In the genomic region with DNA sequence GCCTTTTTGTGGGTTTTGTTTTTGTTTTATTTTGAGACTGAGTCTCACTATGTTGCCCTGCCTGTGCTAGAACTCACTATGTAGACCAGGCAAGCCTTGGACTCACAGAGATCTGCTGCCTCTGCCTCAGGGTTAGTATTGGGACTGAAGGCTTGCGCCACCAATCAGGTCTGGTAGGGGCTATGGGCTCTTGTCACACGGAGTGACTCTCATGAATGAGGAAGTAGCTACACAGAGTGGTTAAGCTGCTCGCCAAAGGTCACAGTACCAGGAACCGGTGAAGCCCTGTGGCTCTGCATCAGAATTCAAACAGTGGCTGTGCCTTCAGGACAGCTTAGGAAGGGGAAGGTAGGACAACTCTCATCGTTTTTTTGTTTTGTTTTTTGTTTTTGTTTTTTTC, we compare ENCODE assay signal across 13 mouse cellular contexts. TPM values are rescaled to one million over a fixed set of nuclear protein-coding genes. Genes with fewer than 3 reads are reported as not detected.
DNase-seq lines count a peak whose midpoint lies in the region; ATAC-seq and TF ChIP-seq lines count a peak whose summit lies in the region.
"Had no signal": no experiment of that assay in that cellular context is flagged by ENCODE, and none has a peak within 500 bp of the region (broad histone marks: within the 10 kb centered on the region; RNA-seq: fewer than 3 reads in every experiment).

No protein-coding gene starts in this region.

- peaks cover under 1% of the 10 kb centered on the region; the same call in 1 of the 2 replicates for H3K4me1 ChIP-seq in kidney, adult 2 months (ENCODE audit: control insufficient read depth, insufficient read depth, low read length)
- H3K4me1 ChIP-seq in liver, embryonic 11.5 days (replicated peaks; ENCODE audit: control insufficient read depth, insufficient read depth, low read length), result peaks cover 3% of the 10 kb centered on the region; the same call in 1 of the 2 replicates
- no peaks in the 10 kb centered on the region for H3K4me1 ChIP-seq in midbrain, embryonic 14.5 days (ENCODE audit: control insufficient read depth, insufficient read depth, low read length)

- 0 out of 2 replicates have a peak, but pooled peaks have one; percentile 29 for ATAC-seq in liver, embryonic 11.5 days (replicated peaks; ENCODE audit: low FRiP score)
- no peak for ATAC-seq in midbrain, embryonic 14.5 days (ENCODE audit: low FRiP score, low TSS enrichment)
- ATAC-seq: forebrain, embryonic 13.5 days; hindbrain, postnatal 0 days had no signal

- no peaks in the 10 kb centered on the region for H3K36me3 ChIP-seq in kidney, adult 2 months (ENCODE audit: control insufficient read depth, insufficient read depth, low read length)
- H3K36me3 ChIP-seq in liver, embryonic 11.5 days (ENCODE audit: control insufficient read depth, insufficient read depth, low read length), result no peaks in the 10 kb centered on the region
- H3K36me3 ChIP-seq in midbrain, embryonic 14.5 days (ENCODE audit: control insufficient read depth, insufficient read depth, low read length), result no peaks in the 10 kb centered on the region
- H3K36me3 ChIP-seq: lung, embryonic 15.5 days; neural tube, embryonic 12.5 days had no signal

- no peak overlapping the region for H3K4me2 ChIP-seq in liver, embryonic 11.5 days
- H3K4me2 ChIP-seq in midbrain, embryonic 14.5 days (ENCODE audit: low read length), result no peak overlapping the region
- H3K4me2 ChIP-seq: forebrain, embryonic 13.5 days; lung, embryonic 15.5 days; neural tube, embryonic 12.5 days had no signal

- WGBS in kidney, adult 2 months, result 38% methylated on average over 5 of the region's 5 CpGs
- WGBS in liver, embryonic 11.5 days, result 30% methylated on average over 5 of the region's 5 CpGs
- 67% methylated on average over 5 of the region's 5 CpGs for WGBS in midbrain, embryonic 14.5 days

- no peak overlapping the region for H3K4me3 ChIP-seq in kidney, adult 2 months (ENCODE audit: insufficient read depth, low read depth, low read length)
- H3K4me3 ChIP-seq in liver, embryonic 11.5 days (ENCODE audit: low read depth, low read length), result no peak overlapping the region
- no peak overlapping the region for H3K4me3 ChIP-seq in midbrain, embryonic 14.5 days (replicated peaks; ENCODE audit: low read depth, low read length)
- H3K4me3 ChIP-seq: forebrain, embryonic 13.5 days; heart, adult 2 months; lung, embryonic 15.5 days; neural tube, embryonic 12.5 days had no signal

- no peak for TF ChIP-seq POLR2A in kidney, adult 2 months (IDR thresholded peaks at IDR 0.05; ENCODE audit: low read depth, low read length)

- no peak overlapping the region for H3K9ac ChIP-seq in liver, embryonic 11.5 days (ENCODE audit: low read depth, low read length)
- no peak overlapping the region for H3K9ac ChIP-seq in midbrain, embryonic 14.5 days (replicated peaks; ENCODE audit: low read length)
- H3K9ac ChIP-seq: forebrain, embryonic 13.5 days; lung, embryonic 15.5 days; neural tube, embryonic 12.5 days had no signal

- DNase-seq in kidney, adult 2 months, result peak; percentile 72
- DNase-seq in kidney, postnatal 4 days, result no peak
- DNase-seq in ZHBTc4 (ENCODE audit: low read depth, low spot score), result peak; percentile 41
- DNase-seq in liver, embryonic 11.5 days (ENCODE audit: low spot score), result no peak
- peak; percentile 8 for DNase-seq in naive thymus-derived CD4-positive, alpha-beta T cell, adult 2 months (ENCODE audit: low read depth)
- DNase-seq in gastrocnemius, postnatal 10 days, result no peak
- no peak for DNase-seq in embryo, embryonic 10.5 days (ENCODE audit: low spot score)
- DNase-seq in midbrain, embryonic 14.5 days, result no peak
- DNase-seq: heart, adult 2 months had no signal

- H3K27ac ChIP-seq in kidney, adult 2 months (ENCODE audit: insufficient read depth, low read depth, low read length), result peak overlapping the region; percentile 37
- no peak overlapping the region for H3K27ac ChIP-seq in liver, embryonic 11.5 days (ENCODE audit: low read depth, low read length)
- no peak overlapping the region for H3K27ac ChIP-seq in midbrain, embryonic 14.5 days (replicated peaks; ENCODE audit: low read depth, low read length)
- H3K27ac ChIP-seq: forebrain, embryonic 13.5 days; heart, adult 2 months; hindbrain, postnatal 0 days; lung, embryonic 15.5 days; neural tube, embryonic 12.5 days had no signal

- no peaks in the 10 kb centered on the region for H3K27me3 ChIP-seq in kidney, adult 2 months (replicated peaks; ENCODE audit: control insufficient read depth, insufficient read depth, low read length)
- H3K27me3 ChIP-seq in liver, embryonic 11.5 days (replicated peaks; ENCODE audit: control insufficient read depth, insufficient read depth, low read length), result no peaks in the 10 kb centered on the region
- no peaks in the 10 kb centered on the region for H3K27me3 ChIP-seq in midbrain, embryonic 14.5 days (ENCODE audit: control insufficient read depth, insufficient read depth, low read length)
- H3K27me3 ChIP-seq: forebrain, embryonic 13.5 days; lung, embryonic 15.5 days; neural tube, embryonic 12.5 days had no signal

- TF ChIP-seq CTCF in kidney, adult 2 months (conservative IDR thresholded peaks at IDR 0.05; ENCODE audit: insufficient read depth, insufficient read length, low read depth, low read length), result no peak

- H3K9me3 ChIP-seq in liver, embryonic 11.5 days (ENCODE audit: control insufficient read depth, low read length), result no peaks in the 10 kb centered on the region
- H3K9me3 ChIP-seq in midbrain, embryonic 14.5 days (ENCODE audit: control insufficient read depth, low read length), result no peaks in the 10 kb centered on the region
- H3K9me3 ChIP-seq: forebrain, embryonic 13.5 days; lung, embryonic 15.5 days; neural tube, embryonic 12.5 days had no signal

RNA-seq across cellular contexts. Expression of a gene that starts 4.1 kb away (rescaled TPM):
- 369 and 376 TPM in 2 replicates for polyA plus RNA-seq in kidney, adult 2 months (2012; rRNA removed)
- polyA plus RNA-seq in liver, embryonic 11.5 days (2014; fragmentation: Nextera tagmentation; extraction: Ambion mirVana), result 0.23 TPM in 1 of 2 replicates, not detected in the other
- not detected for total RNA-seq in gastrocnemius, postnatal 10 days (2021)
- polyA plus RNA-seq in midbrain, embryonic 14.5 days (2014; fragmentation: Nextera tagmentation; extraction: Ambion mirVana), result not detected in 2 replicates
- total RNA-seq: heart, adult 2 months had no signal
- polyA plus RNA-seq: forebrain, embryonic 13.5 days; heart, adult 2 months; lung, embryonic 15.5 days; neural tube, embryonic 12.5 days had no signal

RNA-seq across cellular contexts. Expression of a gene that starts 5.7 kb away (rescaled TPM):
- 11.3 and 12.1 TPM in 2 replicates for polyA plus RNA-seq in kidney, adult 2 months (2012; rRNA removed)
- 16.2 and 17.8 TPM in 2 replicates for polyA plus RNA-seq in liver, embryonic 11.5 days (2014; fragmentation: Nextera tagmentation; extraction: Ambion mirVana)
- 10 to 100 TPM; 11.1 to 11.2 TPM for total RNA-seq in gastrocnemius, postnatal 10 days (2021)
- polyA plus RNA-seq in midbrain, embryonic 14.5 days (2014; fragmentation: Nextera tagmentation; extraction: Ambion mirVana), result 15.5 and 22.4 TPM in 2 replicates

Comparison
In these comparisons a context has a peak if more than half of its experiments do, and no peak if none do; other contexts are left out.
1. DNase-seq: peak in kidney, adult 2 months (single experiment), ZHBTc4 (single experiment) and naive thymus-derived CD4-positive, alpha-beta T cell, adult 2 months (single experiment); none in kidney, postnatal 4 days (0 of 2), liver, embryonic 11.5 days (single experiment), gastrocnemius, postnatal 10 days (single experiment), embryo, embryonic 10.5 days (single experiment) and midbrain, embryonic 14.5 days (single experiment).
2. RNA of a gene that starts 4.1 kb away (polyA plus RNA-seq): 369 to 376 TPM in kidney, adult 2 months; 0.23 TPM in liver, embryonic 11.5 days and not detected in midbrain, embryonic 14.5 days; every median in the first group is over 100 times any median in the second.